Mouse (Mus musculus) liver, embryonic 12.5 days (tissue): ENCODE data around the gene Sema4f. TPM values are rescaled to one million over a fixed set of nuclear protein-coding genes. Genes with fewer than 3 reads are reported as not detected.

Source experiments
- ATAC-seq: fragments of 200-750 bp; cut with Nextera tagmentation; 2 replicates; pipeline ENCODE4 v1.8.0; 2017; ENCODE audit warnings: moderate number of reproducible peaks, mild to moderate bottlenecking, moderate library complexity
- H3K27ac ChIP-seq: fragments of 300-500 bp; sonication (generic); 2 replicates; pipeline ENCODE4 v1.5.1; 2016; ENCODE audit warnings: mild to moderate bottlenecking
- H3K27me3 ChIP-seq: fragments of 300-500 bp; sonication (generic); replicated peaks from 2 replicates; pipeline ENCODE4 v1.6.1; 2016; ENCODE audit warnings: mild to moderate bottlenecking, moderate library complexity
- H3K36me3 ChIP-seq: fragments of 300-500 bp; sonication (generic); 2 replicates; pipeline ENCODE4 v1.6.1; 2016; ENCODE audit warnings: mild to moderate bottlenecking, moderate library complexity
- H3K4me1 ChIP-seq: fragments of 300-500 bp; sonication (generic); 2 replicates; pipeline ENCODE4 v1.6.1; 2016
- H3K4me2 ChIP-seq: fragments of 300-500 bp; sonication (generic); 2 replicates; pipeline ENCODE4 v1.6.1; 2016; ENCODE audit warnings: mild to moderate bottlenecking, moderate library complexity
- H3K4me3 ChIP-seq: fragments of 300-500 bp; sonication (generic); 2 replicates; pipeline ENCODE4 v1.5.1; 2016; ENCODE audit warnings: mild to moderate bottlenecking, moderate library complexity
- H3K9ac ChIP-seq: fragments of 300-500 bp; sonication (generic); 2 replicates; pipeline ENCODE4 v1.6.1; 2016; ENCODE audit warnings: mild to moderate bottlenecking, moderate library complexity
- H3K9me3 ChIP-seq: fragments of 300-500 bp; sonication (generic); replicated peaks from 2 replicates; pipeline ENCODE4 v1.6.1; 2016; ENCODE audit warnings: mild to moderate bottlenecking, moderate library complexity
- WGBS: fragments of 180-500 bp; shearing (Covaris S2); methylation state at CpG from one replicate; pipeline ENCODE4 v1.1.7; 2016; ENCODE audit not compliant: insufficient replicate concordance; 5-methylcytosine and 5-hydroxymethylcytosine counted together
- polyA plus RNA-seq: library from polyadenylated mRNA; unstranded; fragments of >200 nt; fragmentation: Nextera tagmentation; extraction: Ambion mirVana; gene quantifications from 2 replicates; pipeline ENCODE4 v1.2.1, GENCODE M21; 2016

The Sema4f gene
- polyA plus RNA-seq, 1 experiment from 2014 or later = 0.19 TPM

DNA sequence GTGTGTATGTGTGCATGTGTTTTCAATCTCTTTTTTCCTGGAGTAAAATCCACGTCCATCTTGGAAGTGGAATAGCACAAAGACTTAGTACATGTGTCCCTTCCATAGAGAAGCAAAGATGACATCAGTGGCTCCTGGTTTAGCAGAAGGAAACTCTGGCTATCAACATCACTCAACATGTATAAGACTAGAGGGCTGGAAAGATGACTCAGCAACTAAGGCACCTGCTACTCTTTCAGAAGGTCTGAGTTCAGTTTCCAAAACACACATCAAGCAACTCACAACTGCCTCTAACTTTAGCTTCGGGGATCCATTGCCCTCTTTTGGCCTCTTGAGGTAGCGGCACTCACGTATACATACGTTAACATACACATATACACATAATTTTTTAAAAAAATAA is 28.3 kb downstream of the Sema4f start:
- Histone ChIP-seq H3K9me3 (no peaks in the 10 kb centered on the region), H3K4me1 (peaks cover 9% of the 10 kb centered on the region), H3K4me3 (no peak overlapping the region), H3K4me2 (no peak overlapping the region), H3K9ac (no peak overlapping the region), H3K36me3 (no peaks in the 10 kb centered on the region), H3K27me3 (peaks cover 13% of the 10 kb centered on the region), H3K27ac (no peak overlapping the region)
- WGBS = 68% methylated on average over 5 of the region's 5 CpGs
- ATAC-seq = no peak

DNA sequence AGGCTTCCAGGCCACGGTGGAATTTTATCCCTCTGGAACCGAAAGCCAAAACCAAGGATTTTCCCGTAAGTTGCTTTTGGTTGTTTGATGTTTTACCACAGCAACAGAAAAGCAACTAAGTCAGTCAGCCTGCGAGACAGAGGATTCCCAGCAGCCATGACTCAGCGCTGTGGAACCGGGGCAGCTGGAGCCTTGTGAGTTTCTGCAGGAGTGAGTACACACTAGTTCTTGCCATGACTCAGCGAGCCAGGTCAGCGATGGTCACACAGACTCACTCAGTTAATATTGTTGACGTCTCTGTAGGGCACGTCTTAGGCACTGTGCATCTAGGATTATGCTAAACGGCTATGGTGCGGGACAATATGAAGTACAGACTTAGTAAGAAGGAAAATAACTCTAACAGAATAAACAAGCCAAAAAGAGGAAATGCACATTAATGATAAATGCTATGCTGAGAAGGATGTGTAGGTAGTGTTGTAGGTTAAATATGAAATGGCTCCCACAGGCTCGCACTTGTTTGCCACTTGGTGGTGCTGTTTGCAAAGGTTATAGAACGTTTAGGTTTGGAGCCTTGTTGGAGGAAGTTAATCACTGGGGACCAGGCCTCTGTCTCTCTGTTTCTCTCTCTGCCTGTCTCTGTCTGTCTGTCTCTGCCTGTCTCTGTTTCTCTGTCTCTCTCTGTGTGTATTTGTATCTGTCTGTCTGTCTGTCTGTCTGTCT is 30.3 kb downstream of the Sema4f start:
- Histone ChIP-seq H3K27ac (no peak overlapping the region), H3K4me2 (no peak overlapping the region)
- ATAC-seq = no peak

DNA sequence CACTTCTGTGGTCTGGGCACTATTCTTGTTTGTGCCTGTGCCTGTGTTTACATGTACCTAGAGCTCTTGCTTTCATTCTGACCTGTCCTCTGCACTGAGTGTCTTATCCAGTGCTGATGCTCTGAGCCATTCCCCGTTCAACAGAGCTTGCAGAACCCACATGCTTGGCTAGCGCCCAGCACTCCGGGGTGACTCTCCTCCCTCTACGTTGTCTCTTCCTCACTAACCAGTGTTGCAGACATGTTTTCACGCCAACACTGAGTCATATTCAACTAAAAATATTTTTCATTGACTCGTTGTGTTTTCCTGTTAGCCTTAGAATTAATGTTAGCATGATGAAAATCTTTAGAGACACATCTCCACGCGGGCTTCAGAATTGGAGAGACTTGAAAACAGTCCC is 31.5 kb downstream of the Sema4f start:
- Histone ChIP-seq H3K4me2 (no peak overlapping the region), H3K4me1 (peaks cover under 1% of the 10 kb centered on the region; the same call in 1 of the 2 replicates), H3K9me3 (no peaks in the 10 kb centered on the region), H3K9ac (no peak overlapping the region), H3K27ac (no peak overlapping the region), H3K27me3 (peaks cover 33% of the 10 kb centered on the region), H3K36me3 (no peaks in the 10 kb centered on the region), H3K4me3 (no peak overlapping the region)
- ATAC-seq = no peak
- WGBS = 74% methylated on average over 8 of the region's 8 CpGs

More for the DNA sequence above, 30.3 kb downstream of the Sema4f start:
- Histone ChIP-seq H3K9me3 (no peaks in the 10 kb centered on the region), H3K27me3 (peaks cover 32% of the 10 kb centered on the region), H3K4me3 (no peak overlapping the region), H3K4me1 (peaks cover 9% of the 10 kb centered on the region), H3K9ac (no peak overlapping the region), H3K36me3 (no peaks in the 10 kb centered on the region)
- WGBS = 36% methylated on average over 14 of the region's 14 CpGs

DNA sequence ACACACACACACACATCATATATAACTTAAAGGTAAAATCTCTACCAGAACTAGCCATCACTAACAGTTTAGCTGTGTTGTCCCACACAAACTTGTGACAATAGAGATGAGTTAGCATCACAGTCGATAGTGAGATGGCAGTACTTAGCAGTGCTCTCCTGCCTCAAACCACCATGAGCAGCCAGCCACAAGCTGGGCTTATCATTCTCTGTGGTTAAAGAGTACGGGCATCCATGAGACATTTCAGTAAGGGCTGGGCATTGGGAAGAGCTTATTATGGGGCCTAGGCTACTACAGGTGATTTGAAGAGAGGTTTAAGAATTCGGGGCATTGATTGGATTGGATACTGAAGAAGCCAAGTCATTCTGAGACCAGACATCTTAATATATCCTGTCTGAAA is 32.6 kb downstream of the Sema4f start:
- 45% methylated on average over 3 of the region's 3 CpGs for WGBS
- no peak overlapping the region for H3K9ac ChIP-seq
- H3K36me3 ChIP-seq = no peaks in the 10 kb centered on the region
- no peaks in the 10 kb centered on the region for H3K9me3 ChIP-seq
- ATAC-seq = no peak
- H3K27me3 ChIP-seq = peaks cover 39% of the 10 kb centered on the region
- no peak overlapping the region for H3K4me3 ChIP-seq
- H3K4me1 ChIP-seq = no peaks in the 10 kb centered on the region; the same call in 1 of the 2 replicates
- H3K4me2 ChIP-seq = no peak overlapping the region
- no peak overlapping the region for H3K27ac ChIP-seq

DNA sequence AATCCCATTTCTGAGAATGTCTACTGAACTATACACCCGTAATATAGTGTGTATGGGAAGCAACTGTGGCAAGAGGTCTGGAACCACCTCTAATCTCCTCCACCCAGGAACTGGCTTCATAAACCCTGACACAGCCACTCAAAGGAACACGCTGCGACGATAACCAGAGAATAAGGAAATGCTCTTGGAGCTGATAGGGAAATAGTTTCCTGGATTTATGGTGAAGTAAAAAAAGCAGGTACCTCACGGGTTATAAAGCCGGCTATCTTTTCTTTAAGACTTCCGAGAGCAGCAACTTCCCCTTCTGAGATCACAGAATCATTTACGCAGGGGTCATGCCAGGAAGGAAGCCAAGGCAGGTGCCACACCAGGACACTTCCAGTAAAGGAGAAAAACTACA is 37.0 kb downstream of the Sema4f start:
- no peak overlapping the region for H3K4me2 ChIP-seq
- H3K27ac ChIP-seq = no peak overlapping the region
- no peaks in the 10 kb centered on the region; the same call in 1 of the 2 replicates for H3K4me1 ChIP-seq
- H3K27me3 ChIP-seq = peaks cover 54% of the 10 kb centered on the region
- H3K36me3 ChIP-seq = no peaks in the 10 kb centered on the region
- H3K9ac ChIP-seq = no peak overlapping the region
- WGBS = 7% methylated on average over 8 of the region's 8 CpGs
- no peak overlapping the region for H3K4me3 ChIP-seq
- no peaks in the 10 kb centered on the region for H3K9me3 ChIP-seq
- ATAC-seq = no peak

DNA sequence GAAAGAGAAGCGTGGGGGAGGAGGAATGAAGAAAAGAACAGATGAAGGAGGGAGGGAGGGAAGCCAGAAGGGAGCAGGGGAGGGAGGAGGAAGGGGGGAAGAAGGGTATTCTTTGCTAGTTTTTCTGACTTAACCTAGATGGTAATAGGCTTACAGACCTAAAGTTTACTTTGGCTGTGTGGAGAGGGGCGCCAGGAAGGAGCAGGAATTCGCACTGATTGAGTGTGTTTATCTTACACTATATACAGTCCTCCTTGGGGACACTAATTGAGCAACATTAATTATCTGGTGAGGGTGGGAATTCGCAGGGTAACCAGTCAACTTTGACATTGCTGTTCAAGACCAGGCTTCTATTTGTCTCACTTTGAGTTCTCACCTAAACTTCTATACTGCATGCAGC is 40.8 kb downstream of the Sema4f start:
- ATAC-seq = no peak
- H3K4me3 ChIP-seq = no peak overlapping the region
- H3K9me3 ChIP-seq = no peaks in the 10 kb centered on the region
- H3K27ac ChIP-seq = no peak overlapping the region
- H3K4me2 ChIP-seq = no peak overlapping the region
- H3K36me3 ChIP-seq = no peaks in the 10 kb centered on the region
- WGBS = 43% methylated on average over 4 of the region's 4 CpGs
- H3K4me1 ChIP-seq = no peaks in the 10 kb centered on the region; the same call in 1 of the 2 replicates
- no peak overlapping the region for H3K9ac ChIP-seq
- peaks cover 47% of the 10 kb centered on the region for H3K27me3 ChIP-seq

DNA sequence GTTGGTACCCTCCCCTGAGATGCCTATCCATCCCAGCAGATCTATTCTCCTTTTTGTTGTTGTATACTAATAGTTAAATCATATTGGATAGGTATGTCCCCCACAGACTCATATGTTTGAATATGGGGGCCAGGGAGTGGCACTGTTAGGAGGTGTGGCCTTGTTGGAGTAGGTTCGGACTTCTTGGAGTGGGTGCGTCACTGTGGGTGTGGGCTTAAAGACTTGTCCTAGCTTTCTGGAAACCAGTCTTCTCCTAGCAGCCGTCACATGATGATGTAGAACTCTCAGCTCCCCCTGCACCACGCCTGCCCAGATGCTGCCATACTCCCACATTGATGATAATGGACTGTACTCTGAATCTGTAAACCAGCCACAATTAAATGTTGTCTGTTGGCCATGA is 41.3 kb downstream of the Sema4f start:
- no peak overlapping the region for H3K9ac ChIP-seq
- H3K27ac ChIP-seq = no peak overlapping the region
- peaks cover 43% of the 10 kb centered on the region for H3K27me3 ChIP-seq
- no peak overlapping the region for H3K4me2 ChIP-seq
- ATAC-seq = no peak
- 59% methylated on average over 4 of the region's 4 CpGs for WGBS
- H3K4me3 ChIP-seq = no peak overlapping the region
- no peaks in the 10 kb centered on the region for H3K9me3 ChIP-seq
- H3K4me1 ChIP-seq = no peaks in the 10 kb centered on the region; the same call in 1 of the 2 replicates
- no peaks in the 10 kb centered on the region for H3K36me3 ChIP-seq

DNA sequence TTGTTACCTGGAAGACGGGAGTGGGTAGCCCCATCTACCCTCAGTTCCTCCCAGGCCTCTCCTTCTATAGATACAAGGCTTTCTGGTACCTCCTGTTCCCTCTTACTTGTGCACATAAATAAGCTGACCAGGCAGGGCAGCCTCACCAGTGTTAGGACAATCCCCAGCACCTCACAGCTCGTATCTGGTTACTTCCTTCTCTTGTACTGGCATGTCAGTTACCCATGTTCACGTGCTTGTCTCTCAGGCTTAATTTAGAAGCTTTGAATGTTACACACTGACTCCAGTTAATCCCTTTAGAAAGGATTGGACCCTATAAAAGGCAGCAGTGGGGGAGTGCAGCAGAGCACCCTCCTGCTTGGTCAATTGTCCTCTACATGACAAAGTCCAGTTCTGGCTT is 42.3 kb downstream of the Sema4f start:
- Histone ChIP-seq H3K27me3 (peaks cover 44% of the 10 kb centered on the region), H3K36me3 (no peaks in the 10 kb centered on the region), H3K4me2 (no peak overlapping the region), H3K4me1 (no peaks in the 10 kb centered on the region; the same call in 1 of the 2 replicates), H3K4me3 (no peak overlapping the region), H3K9ac (no peak overlapping the region), H3K9me3 (no peaks in the 10 kb centered on the region), H3K27ac (no peak overlapping the region)
- ATAC-seq = no peak
- WGBS = 33% methylated on average over 3 of the region's 3 CpGs

DNA sequence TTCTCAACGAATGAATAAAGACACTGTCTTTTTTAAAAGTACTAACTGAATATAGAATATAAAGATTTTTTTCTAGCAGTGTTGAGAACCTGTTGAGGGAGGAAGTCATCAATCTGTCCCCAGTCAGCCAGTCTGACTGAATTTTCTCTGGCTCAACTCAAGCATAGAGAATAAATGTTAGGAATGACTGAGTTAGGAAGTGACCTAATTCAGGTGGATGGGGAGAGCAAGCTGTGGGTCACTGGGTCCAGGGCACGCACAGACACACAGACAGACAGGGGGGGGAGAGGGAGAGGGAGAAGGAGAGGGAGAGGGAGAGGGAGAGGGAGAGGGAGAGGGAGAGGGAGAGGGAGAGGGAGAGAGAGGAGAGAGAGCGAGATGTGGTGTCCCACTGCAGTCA is 46.2 kb downstream of the Sema4f start:
- no peak for ATAC-seq
- no peaks in the 10 kb centered on the region for H3K4me1 ChIP-seq
- H3K27ac ChIP-seq = no peak overlapping the region
- no peak overlapping the region for H3K4me2 ChIP-seq
- WGBS = 50% methylated on average over 3 of the region's 3 CpGs
- peaks cover 42% of the 10 kb centered on the region; the same call in 1 of the 2 replicates for H3K27me3 ChIP-seq
- no peak overlapping the region for H3K4me3 ChIP-seq
- H3K9ac ChIP-seq = no peak overlapping the region
- H3K36me3 ChIP-seq = no peaks in the 10 kb centered on the region
- no peaks in the 10 kb centered on the region for H3K9me3 ChIP-seq

DNA sequence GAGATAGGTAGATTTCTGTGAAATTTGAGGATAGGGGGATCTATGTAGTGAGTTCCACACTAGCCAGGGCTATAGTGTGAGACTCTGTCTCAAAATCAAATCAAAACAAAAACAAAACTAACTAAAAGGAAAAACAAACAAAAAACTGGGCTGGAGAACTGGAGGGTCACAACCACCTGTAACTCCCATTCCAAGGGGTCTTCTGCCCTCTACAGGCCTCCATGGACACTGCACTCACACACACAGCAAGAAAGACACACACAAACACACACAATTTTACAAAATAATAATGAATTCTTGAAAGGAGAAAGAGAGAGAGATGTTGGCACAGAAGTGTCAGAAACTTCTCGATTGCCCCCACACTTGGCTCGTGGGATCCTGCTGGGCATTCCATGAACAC is 47.0 kb downstream of the Sema4f start:
- no peaks in the 10 kb centered on the region for H3K9me3 ChIP-seq
- no peaks in the 10 kb centered on the region for H3K36me3 ChIP-seq
- WGBS = 41% methylated on average over 2 of the region's 2 CpGs
- H3K27me3 ChIP-seq = peaks cover 35% of the 10 kb centered on the region; the same call in 1 of the 2 replicates
- no peak for ATAC-seq
- no peak overlapping the region for H3K27ac ChIP-seq
- H3K4me2 ChIP-seq = no peak overlapping the region
- H3K9ac ChIP-seq = no peak overlapping the region
- H3K4me3 ChIP-seq = no peak overlapping the region
- H3K4me1 ChIP-seq = no peaks in the 10 kb centered on the region

DNA sequence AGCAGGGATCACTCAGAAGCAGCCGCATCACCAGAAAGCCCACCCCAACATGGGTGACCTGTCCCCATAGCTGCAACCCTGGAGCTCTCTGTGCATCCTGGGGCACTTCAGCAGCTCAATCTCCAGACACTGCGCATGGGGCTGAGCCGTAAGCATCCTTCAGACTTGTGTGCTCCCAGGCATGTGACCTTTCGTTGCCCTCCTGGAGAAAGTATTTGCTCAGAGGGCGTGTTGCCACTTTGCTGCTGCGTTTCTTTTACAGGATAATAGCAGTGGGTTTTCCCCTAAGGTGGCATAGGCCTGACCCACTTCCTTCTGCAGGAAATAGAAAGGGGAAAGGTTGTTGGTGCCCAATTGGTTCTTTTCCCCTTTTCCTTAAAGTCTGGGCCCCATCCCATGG is 48.1 kb downstream of the Sema4f start:
- Histone ChIP-seq H3K4me2 (no peak overlapping the region), H3K27ac (no peak overlapping the region), H3K9me3 (no peaks in the 10 kb centered on the region), H3K9ac (no peak overlapping the region), H3K4me3 (no peak overlapping the region), H3K4me1 (no peaks in the 10 kb centered on the region), H3K36me3 (no peaks in the 10 kb centered on the region), H3K27me3 (peaks cover 35% of the 10 kb centered on the region; the same call in 1 of the 2 replicates)
- no peak for ATAC-seq
- WGBS = 57% methylated on average over 6 of the region's 6 CpGs

DNA sequence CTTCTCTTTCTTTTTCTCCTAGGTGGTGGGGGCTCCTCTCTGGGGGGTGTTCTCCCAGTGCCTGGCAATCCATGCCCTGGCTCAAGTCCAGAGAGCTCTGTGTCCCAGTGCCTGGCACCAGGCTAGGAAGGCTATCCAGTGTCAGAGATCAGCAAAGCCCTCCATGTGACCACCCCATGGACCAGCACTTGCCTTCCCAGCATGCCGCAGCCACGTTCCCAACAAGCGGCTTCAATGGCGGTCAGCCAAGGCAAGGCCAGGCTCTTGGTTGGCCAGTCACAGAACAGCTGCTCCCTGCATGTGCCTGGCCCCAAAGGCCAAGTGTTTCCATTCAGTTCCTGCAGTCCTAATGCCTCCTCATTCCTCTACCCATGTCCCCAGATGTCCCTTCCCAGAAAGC is 53.2 kb downstream of the Sema4f start:
- H3K9ac ChIP-seq = no peak overlapping the region
- H3K4me1 ChIP-seq = no peaks in the 10 kb centered on the region
- 87% methylated on average over 4 of the region's 4 CpGs for WGBS
- H3K9me3 ChIP-seq = no peaks in the 10 kb centered on the region
- no peak overlapping the region for H3K4me2 ChIP-seq
- no peak overlapping the region for H3K4me3 ChIP-seq
- H3K27ac ChIP-seq = no peak overlapping the region
- H3K36me3 ChIP-seq = no peaks in the 10 kb centered on the region
- H3K27me3 ChIP-seq = peaks cover 13% of the 10 kb centered on the region; the same call in 1 of the 2 replicates
- ATAC-seq = no peak

DNA sequence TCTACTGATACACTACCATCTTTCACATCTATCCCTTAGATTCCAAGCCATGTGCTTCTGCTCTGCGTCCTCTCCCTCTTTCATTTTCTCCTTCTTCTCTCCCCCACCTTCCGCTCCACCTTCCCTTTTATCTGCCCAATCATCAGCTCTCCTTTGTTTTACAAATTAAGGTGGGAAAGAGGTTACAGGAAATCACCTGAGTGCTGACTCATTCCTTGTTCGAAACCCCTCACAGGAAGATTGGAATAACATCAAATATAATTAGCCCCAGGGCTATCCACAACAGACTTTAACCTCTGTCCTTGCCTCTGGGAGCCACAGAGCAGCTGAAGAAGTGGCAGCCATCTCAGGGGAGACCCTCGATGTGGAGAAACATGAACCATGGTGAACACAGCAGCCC is 53.7 kb downstream of the Sema4f start:
- no peak overlapping the region for H3K27ac ChIP-seq
- no peak overlapping the region for H3K4me2 ChIP-seq
- no peaks in the 10 kb centered on the region for H3K4me1 ChIP-seq
- 69% methylated on average over 4 of the region's 4 CpGs for WGBS
- peaks cover 11% of the 10 kb centered on the region; the same call in 1 of the 2 replicates for H3K27me3 ChIP-seq
- ATAC-seq = no peak
- no peak overlapping the region for H3K9ac ChIP-seq
- H3K36me3 ChIP-seq = no peaks in the 10 kb centered on the region
- no peaks in the 10 kb centered on the region for H3K9me3 ChIP-seq
- H3K4me3 ChIP-seq = no peak overlapping the region
